Mouse (Mus musculus): ENCODE results near the gene Rasl10b.

Rasl10b gene

DNA sequence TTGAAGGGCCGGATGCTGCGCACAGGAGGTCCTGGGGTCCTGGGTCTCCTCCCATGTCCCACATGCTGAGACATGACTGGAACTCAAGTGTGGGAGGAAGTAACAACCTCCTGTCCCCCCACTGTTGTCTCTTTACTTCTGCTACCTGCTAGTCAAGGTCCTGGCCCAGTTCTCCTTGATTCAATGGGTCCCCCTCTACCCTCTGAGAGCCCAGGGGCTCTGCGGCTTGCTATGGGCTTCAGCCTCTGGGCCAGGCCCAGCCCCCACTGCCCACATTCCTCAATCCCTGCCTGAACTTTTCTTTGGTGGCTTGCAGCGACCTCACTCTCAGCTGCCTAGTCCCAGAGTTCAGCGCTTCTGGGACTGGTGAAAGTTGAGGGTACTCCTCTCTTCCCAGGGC lies 20.4 kb downstream of the Rasl10b start, which contains the start of gene Gas2l2:
Gas2l2 (minus strand) TSS at position 101 of the 400 bp plus-strand sequence.
- no peak for DNase-seq (ENCODE audit: low read depth, low spot score)

GRCm38 (mm10) chr11:83432533-83432932 lies 23.6 kb downstream of the Rasl10b start:
- no peak for DNase-seq (ENCODE audit: low read depth, low spot score)

DNA sequence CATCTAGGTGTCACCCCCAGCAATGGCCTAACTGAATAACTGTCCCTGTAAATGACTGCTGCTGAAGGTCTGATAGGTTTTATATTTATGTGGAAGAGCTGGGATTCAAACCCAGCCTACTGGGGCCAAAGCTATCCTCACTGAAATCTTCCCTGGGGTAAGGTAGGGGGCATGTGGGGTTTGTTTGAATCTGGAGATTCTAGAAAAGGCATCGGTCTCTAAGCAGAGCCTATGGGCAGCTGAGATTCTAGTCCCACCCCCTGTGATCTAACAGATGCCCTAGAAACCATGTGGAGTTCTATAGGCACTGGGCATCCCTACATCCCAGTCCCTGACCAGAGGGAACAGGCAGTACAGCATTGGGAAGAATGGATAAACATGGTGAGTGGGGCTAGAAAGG lies 28.4 kb downstream of the Rasl10b start, which contains the start of gene 1700020L24Rik:
1700020L24Rik (plus strand) TSS at position 301 of the 400 bp plus-strand sequence.
- no peak for DNase-seq (ENCODE audit: low read depth, low spot score)

- DNase-seq (ENCODE audit: low read depth, low spot score): no peak
Measured at GRCm38 (mm10) chr11:83439426-83440060, 30.6 kb downstream of the Rasl10b start.

DNA sequence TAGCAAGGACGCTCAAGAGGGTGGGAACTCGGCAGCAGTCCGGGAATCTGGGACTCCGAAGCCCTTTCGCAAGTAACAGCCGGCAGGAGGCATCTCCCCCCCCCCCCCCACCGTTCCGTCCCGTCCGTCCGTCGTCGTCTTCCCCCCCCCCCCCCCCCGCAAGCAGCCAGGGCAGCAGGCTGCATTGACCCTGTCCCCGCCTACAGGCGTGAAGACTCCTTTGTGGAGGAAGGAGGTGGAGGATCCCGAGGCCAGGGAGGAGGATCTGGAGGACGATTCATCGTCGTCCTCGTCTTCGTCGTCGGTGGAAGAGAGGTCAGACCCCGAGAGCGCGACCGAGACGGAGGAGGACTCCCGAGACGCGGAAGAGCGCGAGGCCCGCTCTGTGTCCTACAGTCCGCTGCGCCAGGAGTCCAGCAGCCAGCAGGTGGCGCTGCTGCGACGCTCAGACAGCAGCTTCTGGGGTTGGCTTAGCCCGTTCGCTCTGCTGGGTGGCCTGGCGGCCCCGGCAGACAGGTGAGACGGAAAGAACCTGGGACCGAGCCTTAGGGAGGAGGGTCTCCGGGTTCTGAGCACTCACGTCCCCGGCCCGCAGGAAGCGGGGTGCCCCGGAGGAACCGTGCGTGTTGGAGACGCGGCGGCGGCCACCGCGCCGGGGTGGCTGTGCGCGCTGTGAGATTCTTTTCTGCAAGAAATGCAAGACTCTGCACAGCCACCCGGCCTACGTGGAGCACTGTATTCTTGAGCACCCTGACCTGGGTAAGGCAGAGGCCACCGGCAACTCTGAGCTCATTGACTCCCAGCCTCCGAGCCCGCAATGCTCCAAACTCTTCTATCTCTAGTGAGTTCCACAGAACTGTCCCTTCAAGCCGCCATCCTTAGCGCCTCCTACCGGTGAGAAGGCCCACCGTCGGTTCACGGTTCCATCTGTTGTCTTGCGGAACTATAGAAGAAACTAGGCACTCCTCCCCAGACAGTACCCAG lies 31.4 kb downstream of the Rasl10b start:
- peak; percentile 91 for DNase-seq (ENCODE audit: low read depth, low spot score)

GRCm38 (mm10) chr11:83441235-83441634 lies 32.3 kb downstream of the Rasl10b start:
- DNase-seq (ENCODE audit: low read depth, low spot score): no peak

GRCm38 (mm10) chr11:83442596-83443267 lies 33.8 kb downstream of the Rasl10b start:
- DNase-seq (ENCODE audit: low read depth, low spot score): peak; percentile 87

- DNase-seq (ENCODE audit: low read depth, low spot score): peak; percentile 70
Measured at GRCm38 (mm10) chr11:83443824-83444223, 34.9 kb downstream of the Rasl10b start.

GRCm38 (mm10) chr11:83445001-83445400 lies 36.1 kb downstream of the Rasl10b start:
- peak; percentile 93 for DNase-seq (ENCODE audit: low read depth, low spot score)

GRCm38 (mm10) chr11:83447612-83448011 lies 38.7 kb downstream of the Rasl10b start:
- DNase-seq (ENCODE audit: low read depth, low spot score): no peak

- DNase-seq (ENCODE audit: low read depth, low spot score): peak; percentile 41
Measured at GRCm38 (mm10) chr11:83448021-83448926, 39.3 kb downstream of the Rasl10b start.

DNA sequence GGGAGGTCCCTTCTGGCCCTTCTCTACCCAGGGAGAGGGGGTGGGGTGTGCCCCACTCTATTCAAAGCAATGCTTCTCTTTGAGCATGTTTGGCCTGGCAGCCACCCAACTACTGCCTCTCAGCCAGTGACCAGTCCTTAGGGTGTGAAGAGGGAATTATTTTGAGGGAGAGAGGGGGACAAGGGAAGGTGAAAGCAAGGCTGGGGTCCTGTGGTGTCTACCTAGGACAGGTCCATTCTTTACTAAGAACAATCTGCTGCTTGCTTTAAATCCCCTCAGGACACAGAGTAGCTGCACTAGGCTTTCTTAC lies 39.9 kb downstream of the Rasl10b start:
- DNase-seq (ENCODE audit: low read depth, low spot score): no peak

GRCm38 (mm10) chr11:83449298-83449697 lies 40.4 kb downstream of the Rasl10b start:
- peak; percentile 90 for DNase-seq (ENCODE audit: low read depth, low spot score)

- no peak for DNase-seq (ENCODE audit: low read depth, low spot score)
Measured at GRCm38 (mm10) chr11:83450550-83450949, 41.6 kb downstream of the Rasl10b start.

DNA sequence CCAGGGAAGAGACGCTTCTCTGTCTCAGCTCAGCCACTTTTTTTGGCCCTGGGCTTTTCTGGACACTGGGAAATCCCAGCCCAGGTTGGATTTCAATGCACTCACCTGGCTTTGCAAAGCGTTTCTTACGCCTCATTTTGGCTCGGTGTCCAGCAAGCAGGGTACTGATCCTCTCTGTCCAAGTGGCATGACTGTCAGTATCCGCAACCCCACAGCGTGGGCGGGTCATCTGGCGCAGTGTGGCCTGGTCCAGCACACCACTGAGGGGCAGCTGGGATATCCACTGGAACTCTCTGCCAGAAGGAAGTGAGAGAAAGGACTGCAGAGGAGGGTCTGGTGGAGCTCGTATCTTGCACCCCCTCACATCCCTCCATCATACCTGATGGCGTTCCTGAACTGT lies 42.3 kb downstream of the Rasl10b start:
- DNase-seq (ENCODE audit: low read depth, low spot score): no peak

- no peak for DNase-seq (ENCODE audit: low read depth, low spot score)
Measured at GRCm38 (mm10) chr11:83454548-83454947, 45.6 kb downstream of the Rasl10b start.

GRCm38 (mm10) chr11:83455608-83456007 lies 46.7 kb downstream of the Rasl10b start:
- no peak for DNase-seq (ENCODE audit: low read depth, low spot score)

- DNase-seq (ENCODE audit: low read depth, low spot score): no peak
Measured at GRCm38 (mm10) chr11:83457257-83457656, 48.3 kb downstream of the Rasl10b start.

DNA sequence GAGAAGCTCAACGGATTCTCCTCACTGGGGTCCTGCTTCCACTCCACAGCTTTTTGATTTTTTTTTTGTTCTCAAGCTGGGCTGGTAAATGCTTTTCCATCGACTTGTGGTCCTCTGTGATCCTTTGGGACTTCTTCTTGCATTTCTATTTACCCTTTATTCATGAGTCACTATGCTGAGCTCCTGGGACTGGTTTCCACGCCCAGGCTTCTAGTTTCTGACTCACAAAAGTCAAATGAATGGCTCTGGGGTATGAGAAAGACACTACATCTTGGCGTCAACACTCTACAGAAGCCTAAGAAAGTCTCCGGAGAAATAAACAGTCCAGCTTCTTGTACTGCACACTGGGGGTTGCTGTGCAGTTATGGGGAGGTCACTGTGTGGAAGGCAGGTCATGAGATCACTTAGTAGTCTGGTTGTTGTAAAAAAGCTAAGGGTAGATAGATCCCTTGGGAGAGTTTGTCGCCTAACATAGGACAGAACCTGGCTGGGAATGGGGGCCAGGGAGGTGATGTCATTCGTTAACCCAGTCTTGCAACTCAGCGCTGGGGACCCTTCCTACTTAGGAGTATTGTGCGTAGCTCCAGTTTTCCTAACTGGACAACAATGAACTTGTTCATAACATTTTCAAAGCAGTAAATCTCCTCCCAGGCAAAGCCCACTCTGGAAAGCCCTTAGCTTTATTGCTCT lies 49.1 kb downstream of the Rasl10b start:
- no peak for DNase-seq (ENCODE audit: low read depth, low spot score)

GRCm38 (mm10) chr11:83461462-83462027 lies 52.6 kb downstream of the Rasl10b start:
- DNase-seq (ENCODE audit: low read depth, low spot score): no peak

All from R1 (cell line).